Mouse (Mus musculus) natural killer cell, adult 2 months (primary cell): ENCODE data around the gene Bloc1s5.
A peak's percentile ranks its signal among the peaks of the same experiment; 100 is the strongest.
"Not testable (repeated sequence)": the region's sequence is repeated elsewhere in the genome, so short reads cannot be mapped to it uniquely, and the experiment has no call there.

ENCODE experiments used
- DNase-seq, 2 experiments: peaks; one replicate each; pipeline ENCODE4 v3.0.0; 2022; ENCODE audit warnings: low spot score in 2 of 2

Gene Bloc1s5

DNA sequence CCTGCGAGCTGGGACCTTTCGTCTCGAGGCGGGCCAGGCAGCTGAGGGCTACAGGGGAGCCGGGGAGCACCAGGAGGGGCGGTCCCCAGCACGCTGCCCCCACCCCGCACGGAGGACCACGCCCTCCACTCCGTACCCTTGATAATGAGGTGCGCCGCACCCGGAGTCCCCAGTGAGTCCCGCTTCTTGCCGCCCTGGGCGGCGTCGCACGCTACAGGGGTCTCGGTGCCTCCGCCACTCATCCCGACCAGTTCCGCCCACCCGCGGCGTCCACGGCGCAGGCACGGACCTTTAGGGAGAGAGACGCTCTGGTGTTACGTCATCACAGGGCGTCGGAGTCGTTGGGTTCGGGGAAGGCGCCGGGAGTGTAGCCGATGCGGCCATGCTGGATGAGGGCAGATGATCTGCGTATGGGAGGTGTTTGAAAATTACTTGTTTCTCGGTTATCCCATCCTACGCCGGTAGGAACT lies at the start of gene Bloc1s5:
Gene Bloc1s5 (minus strand): TSS at position 310 of the 470 bp plus-strand sequence.
- peak; percentile 79 to 90 for DNase-seq

DNA sequence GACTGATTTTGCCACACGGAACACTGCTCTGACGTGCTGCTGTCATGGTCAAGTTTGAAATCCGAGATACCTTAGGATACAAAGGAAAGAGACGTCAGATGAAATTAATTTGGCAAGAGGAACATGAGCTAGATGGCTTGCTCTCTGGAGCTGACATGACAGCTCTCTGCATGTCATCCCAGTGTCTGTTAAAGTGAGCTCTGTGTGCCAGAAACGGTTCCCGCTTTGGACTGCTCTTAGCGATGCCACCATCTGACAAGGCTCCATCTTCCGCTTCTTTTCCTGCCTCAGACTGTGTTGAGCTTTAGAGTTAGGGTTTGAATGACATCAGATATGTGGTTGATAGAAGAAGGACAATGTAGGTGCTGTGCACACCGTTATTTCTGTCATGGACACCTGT lies 37.4 kb upstream of the Bloc1s5 start:
- DNase-seq: no peak

DNA sequence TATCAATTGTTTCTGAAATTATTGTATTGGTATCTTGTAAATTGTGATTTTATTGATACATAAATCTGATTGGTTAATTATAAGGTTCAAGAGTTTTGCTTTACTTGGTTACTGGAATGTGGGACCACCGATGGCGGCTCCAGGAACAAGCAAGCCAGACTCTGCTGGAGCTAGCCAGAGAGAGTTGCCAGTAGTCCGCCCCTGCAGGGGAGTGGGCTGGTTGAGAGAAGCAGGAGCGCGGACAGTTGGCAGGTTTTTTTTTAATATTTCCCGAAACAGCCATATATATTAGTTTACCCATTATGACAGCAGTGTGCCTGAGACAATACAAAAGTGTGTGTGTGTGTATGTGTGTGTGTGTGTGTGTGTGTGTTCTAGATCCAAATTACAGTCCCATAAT lies 36.5 kb upstream of the Bloc1s5 start:
- not testable (repeated sequence) for DNase-seq

DNA sequence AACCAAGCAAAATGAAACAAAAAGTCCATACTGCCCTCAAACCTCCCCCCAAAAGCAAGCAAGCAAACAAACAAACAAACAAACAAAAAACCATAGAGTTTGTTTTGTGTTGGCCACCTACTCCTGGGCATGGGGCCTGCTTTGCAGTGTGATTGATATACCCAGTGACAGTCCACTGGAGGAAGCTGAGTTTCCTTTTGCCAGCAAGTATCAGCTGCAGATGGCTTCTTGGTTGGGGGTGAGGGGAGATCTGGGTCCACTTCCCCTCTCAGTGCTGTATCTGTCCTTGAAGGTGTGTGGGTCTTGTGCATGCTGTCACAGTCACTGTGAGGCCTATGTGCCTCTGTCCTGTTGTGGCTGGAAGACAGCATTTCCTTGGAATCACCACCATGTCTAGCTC lies 35.1 kb upstream of the Bloc1s5 start:
- DNase-seq: no peak

DNA sequence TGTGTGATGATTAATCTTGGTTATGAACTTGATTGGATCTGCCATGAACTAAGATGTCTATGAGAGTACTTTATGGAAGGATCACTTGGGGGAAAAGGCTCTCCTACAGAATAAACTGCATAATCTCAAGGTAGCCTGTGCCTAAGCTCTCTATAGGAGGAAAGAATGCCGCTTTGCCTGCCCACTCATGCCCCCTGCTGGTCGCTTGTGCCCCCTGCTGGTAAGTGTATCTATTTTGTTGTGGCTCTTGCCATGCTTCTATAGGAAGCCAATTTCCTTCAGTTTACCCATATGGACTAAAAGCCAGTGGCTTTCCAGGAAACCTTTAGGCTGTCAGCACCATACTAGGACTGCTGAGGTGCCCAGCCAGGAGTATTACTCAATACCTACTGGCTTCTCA lies 33.6 kb upstream of the Bloc1s5 start:
- peak; percentile 40 to 60 for DNase-seq

DNA sequence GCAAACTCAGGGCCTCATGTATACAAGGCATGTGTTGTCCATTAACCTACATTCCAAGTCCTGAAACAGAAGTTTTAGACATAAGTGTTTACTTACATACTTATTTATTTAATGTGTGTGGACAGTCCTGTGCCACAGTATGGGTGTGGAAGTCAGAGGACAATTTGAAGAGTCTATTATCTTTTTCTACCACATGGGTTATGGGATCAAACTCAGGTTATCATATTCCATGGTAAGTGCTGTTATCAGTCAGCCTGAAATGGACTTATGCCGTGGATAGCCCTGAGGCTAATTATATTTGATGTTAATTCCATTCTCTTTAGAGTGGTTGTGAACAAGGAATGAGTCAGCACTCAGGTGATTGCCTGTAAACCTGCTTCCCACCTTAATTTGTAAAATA lies 29.8 kb upstream of the Bloc1s5 start:
- DNase-seq: no peak

DNA sequence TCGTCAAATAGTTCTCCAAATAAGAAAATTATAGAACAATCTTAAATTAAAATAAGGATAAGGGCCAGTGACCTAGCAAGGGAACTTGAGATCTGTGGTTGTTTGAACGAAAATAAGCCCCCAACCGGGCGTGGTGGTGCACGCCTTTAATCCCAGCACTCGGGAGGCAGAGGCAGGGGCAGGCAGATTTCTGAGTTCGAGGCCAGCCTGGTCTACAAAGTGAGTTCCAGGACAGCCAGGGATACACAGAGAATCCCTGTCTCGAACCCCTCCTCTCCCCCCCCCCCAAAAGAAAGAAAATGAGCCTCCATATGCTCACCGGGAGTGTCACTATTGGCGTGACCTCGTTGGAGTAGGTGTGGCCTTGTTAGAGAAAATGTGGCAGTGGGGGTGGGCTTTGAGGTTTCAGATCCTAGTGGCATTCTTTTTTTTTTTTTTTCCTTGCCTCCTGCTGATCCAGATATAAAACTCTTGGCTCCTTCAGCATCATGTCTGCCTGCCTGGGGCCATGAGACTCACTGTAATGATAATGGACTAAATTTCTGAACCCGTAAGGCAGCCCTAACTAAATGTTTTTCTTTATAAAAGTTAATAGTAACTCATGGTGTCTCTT lies 24.7 kb upstream of the Bloc1s5 start:
- no peak for DNase-seq

DNA sequence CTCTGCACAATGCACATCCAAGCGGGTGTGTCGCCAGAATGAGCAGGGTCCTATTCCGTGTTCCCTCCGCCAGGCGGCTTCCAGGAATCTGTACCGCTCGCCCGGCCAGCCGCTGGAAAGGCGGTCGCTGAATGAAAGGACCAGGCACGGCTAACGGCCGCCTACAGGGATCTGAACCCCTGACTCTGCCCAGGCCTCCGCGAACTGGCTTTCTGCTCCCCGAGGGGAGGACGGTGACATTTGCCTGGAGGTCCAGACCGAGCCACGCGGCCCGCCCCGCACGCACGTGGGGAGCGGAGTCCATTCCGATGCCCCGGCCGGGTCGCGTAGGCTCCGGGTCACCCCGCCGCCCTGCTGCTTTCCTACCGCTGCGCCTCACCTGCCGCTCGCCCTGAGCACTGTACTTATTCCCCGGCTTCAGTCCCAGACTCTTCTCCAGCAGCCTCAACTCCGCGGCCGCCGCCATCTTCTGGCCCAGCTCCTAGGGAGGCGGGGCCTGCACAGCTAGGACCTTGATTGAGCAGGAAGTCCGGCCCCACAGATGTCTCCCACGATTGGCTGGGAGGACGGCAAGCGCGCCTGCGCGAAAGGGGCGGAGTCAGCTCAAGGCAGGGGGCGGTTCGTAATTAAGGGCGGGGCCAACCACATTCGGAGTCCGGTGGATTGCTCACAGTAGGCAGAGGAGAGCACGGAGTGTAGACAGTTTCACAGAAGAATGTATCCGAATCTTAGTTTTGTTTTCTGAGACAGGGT lies 23.8 kb upstream of the Bloc1s5 start, which contains the start of gene Eef1e1:
Gene Eef1e1 (minus strand): TSS at position 531 of the 753 bp plus-strand sequence.
- DNase-seq: peak; percentile 97 to 98

DNA sequence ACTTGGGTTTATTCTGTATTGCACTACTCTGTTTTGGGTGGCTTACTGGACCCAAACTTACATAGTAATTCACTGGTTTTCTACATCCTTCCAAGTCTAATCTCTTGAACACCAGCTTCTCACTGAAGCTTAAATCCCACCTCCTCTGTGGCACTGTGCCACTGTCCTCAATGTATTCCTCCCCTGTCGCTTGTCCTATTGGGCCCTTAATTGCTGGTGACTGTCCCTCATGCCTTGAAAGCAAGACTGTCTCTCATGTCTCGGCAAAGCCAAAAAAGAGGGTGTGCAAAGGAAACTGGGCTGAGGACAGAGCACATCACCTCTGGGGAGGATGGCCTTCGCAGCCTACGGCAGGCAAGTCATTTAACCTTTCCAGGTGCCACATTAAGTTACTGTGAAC lies 23.0 kb upstream of the Bloc1s5 start:
- no peak for DNase-seq

DNA sequence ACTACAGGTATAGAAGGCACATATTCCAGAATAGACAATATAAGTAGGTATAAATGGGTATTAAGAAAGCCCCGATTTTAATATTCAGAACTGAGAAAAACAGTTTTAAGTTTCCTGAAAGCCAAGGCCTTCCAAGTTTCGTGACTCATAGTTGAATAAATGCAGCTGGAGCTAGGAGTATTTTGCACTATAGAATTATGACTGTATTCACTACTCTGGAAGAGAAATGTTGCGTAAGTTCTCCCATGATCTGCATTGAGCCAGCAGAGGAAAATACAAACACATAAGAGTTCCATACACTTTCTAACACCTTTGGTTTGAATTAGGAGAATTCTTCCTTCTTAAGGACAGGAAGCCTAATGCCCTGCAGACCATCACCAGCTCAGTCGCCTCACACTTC lies 15.4 kb upstream of the Bloc1s5 start:
- no peak for DNase-seq

DNA sequence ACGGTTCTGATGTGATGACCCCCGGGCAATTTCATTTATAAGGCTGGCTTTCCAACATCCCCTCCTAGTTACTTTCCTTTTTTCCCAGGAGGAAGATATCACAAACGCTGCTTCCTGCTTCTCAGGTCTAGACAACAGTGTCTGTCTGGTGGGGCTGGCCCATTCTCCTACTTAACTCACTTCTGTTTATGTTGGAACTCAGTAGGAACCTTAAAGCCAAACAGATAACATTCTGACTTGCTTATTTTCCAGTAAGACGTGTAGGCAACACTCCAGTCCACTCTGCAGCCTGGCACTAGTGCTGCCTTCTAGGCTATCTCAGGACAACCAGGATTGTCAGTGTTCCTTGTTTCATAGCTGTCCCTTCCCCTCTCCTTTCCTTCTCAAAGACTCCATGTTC lies 14.2 kb upstream of the Bloc1s5 start:
- DNase-seq: no peak

DNA sequence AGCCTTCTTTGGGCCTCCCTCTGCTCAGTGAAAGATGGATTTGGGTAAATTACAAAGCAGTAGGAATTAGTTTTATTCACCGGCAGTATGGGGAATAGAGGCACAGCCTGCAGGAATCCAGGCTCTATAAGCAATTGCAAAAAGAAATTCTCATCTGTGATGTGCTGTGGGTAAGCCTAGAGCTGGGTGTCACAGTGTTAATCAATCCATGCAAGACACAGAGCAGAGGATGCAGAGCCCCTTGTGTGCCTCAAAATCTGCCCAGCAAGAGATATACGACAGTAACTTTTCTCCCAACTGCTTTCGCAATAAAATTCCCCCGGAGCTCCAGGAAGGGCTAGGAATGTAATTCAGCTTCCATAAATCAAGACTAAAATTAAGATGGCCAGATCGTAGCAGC lies 6.5 kb upstream of the Bloc1s5 start:
- DNase-seq: no peak

DNA sequence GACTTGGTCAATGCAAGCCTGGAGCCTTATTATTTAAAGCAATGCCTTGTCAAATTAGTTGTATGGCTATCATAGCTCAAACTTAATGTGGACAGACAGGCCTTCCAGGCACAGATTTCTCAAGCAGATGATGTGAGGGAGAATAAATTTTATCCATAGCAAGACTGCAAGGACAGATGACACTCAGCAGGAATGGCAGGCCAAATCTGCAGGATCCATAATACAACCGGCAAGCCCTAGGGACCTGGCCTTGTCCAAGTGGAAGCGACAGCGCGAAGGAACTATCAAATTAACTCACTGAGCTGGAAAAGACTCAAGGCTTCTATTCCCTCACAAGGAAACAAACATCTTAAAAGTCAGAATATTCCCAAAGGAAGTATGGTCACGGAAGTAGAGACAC lies 6.1 kb upstream of the Bloc1s5 start:
- no peak for DNase-seq

DNA sequence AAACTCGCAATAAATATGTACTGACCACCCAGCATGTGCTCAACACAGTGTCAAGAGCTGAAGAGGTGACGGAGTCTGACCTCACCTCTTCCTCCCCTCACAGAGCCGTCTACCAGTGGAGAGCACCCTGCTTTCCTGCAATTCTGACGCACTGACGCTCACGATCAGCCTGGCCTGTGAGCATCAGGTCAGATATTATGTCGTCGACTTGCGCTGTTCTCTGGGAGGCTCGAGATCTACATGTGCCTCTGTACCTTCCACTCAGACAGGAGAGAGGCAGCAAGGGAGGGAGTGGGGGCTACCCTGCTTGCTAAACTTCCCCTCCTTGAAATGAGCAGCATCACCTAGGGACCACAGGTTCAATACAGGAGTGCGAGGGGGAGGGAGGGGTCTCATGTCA lies 3.8 kb upstream of the Bloc1s5 start:
- DNase-seq: no peak

DNA sequence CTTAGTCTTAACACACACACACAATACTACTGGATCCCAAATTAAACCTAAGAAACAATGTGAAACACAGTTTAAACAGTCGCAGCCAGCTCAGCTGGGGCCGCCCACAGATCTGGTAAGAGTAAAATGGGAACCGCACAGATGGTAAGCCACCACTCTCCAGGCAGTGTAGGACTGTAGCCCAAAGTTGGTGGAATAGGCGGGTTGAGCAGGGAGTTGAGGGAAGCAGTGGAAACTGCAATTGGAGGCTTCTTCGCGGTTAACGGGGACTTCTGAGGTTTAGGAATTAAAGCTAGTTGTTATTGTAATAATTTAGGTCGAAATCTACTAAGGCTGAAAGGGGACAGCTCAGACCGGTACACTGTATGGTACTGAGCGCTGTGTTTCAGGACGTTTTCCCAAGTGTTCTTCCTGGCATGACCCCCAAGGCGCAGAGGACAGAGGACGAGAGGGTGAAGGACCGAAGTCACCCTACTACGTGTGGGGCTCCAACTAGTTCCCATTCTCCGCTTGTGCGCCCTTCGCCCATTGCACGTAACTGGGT lies 581 bp downstream of the Bloc1s5 start:
- no peak for DNase-seq

DNA sequence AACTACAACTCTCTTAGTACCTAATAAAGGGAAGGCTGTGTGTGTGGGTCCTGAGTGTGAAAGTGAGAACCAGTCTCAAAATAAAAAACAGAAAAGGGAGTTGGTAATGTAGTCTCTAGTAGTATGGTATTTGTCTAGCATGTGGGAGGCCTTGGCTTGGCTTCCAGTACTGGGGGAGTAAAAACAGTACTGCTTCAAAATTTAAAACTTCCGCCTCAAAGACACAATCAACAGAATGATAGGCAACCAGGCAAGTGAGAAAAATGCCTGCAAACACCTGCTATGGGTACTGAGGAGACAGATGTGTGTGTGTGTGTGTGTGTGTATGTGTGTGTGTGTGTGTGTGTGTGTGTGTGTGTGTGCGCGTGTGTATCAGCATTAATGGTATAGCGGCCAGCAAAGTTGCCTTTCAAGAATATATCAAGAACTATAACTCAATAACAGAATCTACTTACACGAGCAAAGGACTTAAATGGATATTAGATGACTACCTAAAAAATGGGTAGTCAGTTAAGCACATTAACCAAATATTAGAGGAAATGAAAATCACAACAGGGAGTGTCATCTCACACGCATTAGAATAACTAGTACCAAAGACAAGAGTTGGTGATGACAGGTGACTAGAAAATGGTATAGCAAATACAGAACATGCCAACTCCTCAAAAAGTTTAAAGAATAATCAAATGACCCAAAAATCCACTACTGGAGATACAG lies 1.5 kb downstream of the Bloc1s5 start:
- no peak for DNase-seq

DNA sequence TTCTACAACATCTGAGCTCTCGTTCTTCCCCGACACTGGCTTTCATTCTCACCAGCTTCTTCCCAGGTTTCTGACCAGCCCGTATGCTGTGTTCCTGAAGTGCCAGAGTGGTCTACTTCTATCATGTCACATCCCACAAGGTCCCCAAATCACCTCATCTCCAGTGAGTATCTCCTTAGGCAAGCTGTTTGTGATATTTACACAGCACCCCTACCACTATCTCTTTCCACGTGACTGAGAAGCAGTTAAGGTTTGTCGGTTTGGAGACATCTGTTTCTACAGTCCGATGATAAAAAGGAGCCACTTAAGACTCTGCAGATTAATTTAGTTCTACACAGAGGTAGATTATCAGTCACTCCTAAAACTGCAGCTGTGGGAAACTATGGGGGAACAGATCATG lies 2.4 kb downstream of the Bloc1s5 start:
- no peak for DNase-seq

DNA sequence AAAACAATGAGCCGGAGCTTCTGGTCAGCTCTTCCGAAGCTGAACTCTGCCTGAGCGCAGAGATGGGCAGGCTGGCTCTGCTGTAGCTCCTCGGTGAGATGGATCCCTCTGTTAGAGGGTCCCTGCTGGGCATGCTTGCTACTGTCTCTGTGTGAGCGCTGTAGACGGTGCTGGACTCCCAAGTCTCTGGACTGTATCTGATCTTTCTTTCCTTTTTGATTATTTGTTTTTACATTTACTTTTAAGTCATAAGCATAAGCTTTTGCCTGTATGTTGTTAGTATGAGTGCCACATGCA lies 8.7 kb downstream of the Bloc1s5 start:
- no peak for DNase-seq

DNA sequence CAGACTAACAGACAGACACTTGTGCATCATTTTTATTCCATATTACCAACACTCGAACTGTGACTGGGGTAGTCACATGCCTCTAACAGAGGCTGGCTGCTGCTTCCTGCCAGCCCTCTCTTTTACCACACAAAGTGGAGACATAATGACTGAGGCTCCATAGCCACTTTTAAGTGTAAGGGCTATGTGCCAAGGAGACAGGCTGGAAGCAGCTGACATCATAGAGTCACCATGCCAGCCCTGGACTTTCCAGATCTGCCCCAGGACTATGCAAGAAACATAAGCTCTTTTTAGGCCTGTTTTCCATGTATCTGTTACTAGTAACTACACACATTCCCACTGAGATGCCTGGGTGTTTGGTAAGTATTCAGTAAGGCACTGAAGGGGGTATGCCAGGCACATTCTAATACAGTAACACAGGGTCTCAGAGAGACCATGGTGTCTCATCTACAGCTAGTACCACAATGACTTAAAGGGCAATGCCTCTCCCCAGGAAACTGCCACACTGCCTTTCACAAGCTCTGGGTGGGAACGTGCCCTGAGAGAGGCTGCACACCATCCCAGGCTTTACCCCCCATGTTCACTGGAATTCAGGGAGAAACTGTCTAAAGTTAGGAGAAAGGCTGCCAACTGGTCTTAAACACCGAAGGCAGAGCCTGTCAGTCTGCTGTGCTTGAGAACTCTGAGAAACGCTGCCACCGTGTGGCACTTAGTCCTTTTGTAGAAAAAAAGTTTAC lies 9.2 kb downstream of the Bloc1s5 start:
- DNase-seq: no peak

DNA sequence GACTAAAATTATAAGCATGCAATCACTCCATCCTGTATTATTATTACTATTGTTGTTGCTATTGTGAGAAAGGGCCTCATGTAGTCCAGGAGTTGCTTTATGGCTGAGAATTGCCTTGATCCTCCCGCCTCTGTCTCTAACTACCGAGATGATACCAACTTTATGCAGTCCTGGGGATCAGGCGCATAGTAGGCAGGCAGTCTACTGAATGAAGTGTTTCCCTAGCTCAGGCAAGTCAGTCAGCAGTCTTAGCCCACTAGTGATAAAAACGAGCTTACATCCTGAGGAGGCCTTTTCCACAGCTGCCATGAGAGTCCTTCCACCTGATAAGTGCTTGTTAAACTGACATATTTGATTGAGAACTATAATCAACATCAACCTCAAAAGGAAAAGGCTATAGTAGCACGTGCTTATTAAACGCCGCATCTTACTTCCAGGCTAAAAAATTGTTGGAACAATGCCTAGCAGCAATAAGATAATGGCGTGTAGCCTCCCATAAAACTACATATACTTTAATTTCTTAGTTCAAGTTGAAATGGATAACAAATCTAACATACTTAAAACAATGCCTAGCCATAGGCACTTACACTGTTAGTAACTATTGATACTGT lies 10.5 kb downstream of the Bloc1s5 start:
- DNase-seq: no peak

DNA sequence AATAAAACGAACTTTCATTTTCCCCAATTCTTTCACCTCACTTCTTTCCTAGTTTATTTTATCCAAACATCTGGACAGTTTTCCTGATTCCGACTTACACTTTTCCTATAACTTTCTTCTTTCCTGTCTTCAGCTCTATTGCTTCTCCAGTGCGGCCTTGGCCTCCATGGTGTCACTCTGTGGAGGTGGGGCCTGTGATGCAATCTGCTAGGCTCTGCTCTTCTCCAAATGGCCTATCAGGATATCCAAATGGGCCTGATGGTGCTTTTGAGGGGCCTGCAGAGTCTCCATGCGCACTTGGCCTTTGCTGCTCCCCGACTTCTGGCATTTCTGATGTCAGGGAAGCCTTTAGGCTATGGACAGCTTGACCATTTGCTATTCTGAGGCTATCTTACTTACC lies 11.6 kb downstream of the Bloc1s5 start:
- DNase-seq: no peak
